ENCODE assay signal across 13 mouse cellular contexts in genomic region chr9:15992158-15992846, GRCm38 (mm10).
"Had no signal": no experiment of that assay in that cellular context is flagged by ENCODE, and none has a peak within 500 bp of the region (broad histone marks: within the 10 kb centered on the region; RNA-seq: fewer than 3 reads in every experiment).

No protein-coding gene starts in this region.

- H3K36me3 ChIP-seq: liver, embryonic 12.5 days had no signal

- H3K27ac ChIP-seq: limb, embryonic 15.5 days; liver, embryonic 12.5 days; midbrain, embryonic 12.5 days had no signal

- DNase-seq: kidney, adult 8-10 months; kidney, postnatal 25 days; layer of hippocampus, postnatal 36 days; lung, embryonic 14.5 days; lung, postnatal 10 days; lung, postnatal 4 days; right cerebral cortex, postnatal 25 days; thymus, postnatal 36 days had no signal

- H3K4me1 ChIP-seq: limb, embryonic 15.5 days; liver, embryonic 12.5 days; megakaryocyte, embryonic 14.5 days; midbrain, embryonic 12.5 days had no signal

- ATAC-seq: intestine, postnatal 0 days; liver, embryonic 12.5 days had no signal

- H3K27me3 ChIP-seq: limb, embryonic 15.5 days; liver, embryonic 12.5 days; megakaryocyte, embryonic 14.5 days; midbrain, embryonic 12.5 days had no signal

- H3K9me3 ChIP-seq: limb, embryonic 15.5 days; liver, embryonic 12.5 days; midbrain, embryonic 12.5 days had no signal

- H3K4me2 ChIP-seq: limb, embryonic 15.5 days; liver, embryonic 12.5 days; lung, embryonic 14.5 days; midbrain, embryonic 12.5 days had no signal

- H3K9ac ChIP-seq: limb, embryonic 15.5 days; liver, embryonic 12.5 days; lung, embryonic 14.5 days; midbrain, embryonic 12.5 days had no signal

- H3K4me3 ChIP-seq: limb, embryonic 15.5 days; liver, embryonic 12.5 days; megakaryocyte, embryonic 14.5 days; midbrain, embryonic 12.5 days had no signal
